Mouse (Mus musculus): ENCODE results near the gene Gm15155. TPM values are rescaled to one million over a fixed set of nuclear protein-coding genes. Genes with fewer than 3 reads are reported as not detected.

The Gm15155 gene
- polyA plus RNA-seq (2012; rRNA removed) (not detected in 2 replicates), polyA plus RNA-seq (2014; fragmentation: Nextera tagmentation; extraction: Ambion mirVana) (not detected in 2 replicates)

DNA sequence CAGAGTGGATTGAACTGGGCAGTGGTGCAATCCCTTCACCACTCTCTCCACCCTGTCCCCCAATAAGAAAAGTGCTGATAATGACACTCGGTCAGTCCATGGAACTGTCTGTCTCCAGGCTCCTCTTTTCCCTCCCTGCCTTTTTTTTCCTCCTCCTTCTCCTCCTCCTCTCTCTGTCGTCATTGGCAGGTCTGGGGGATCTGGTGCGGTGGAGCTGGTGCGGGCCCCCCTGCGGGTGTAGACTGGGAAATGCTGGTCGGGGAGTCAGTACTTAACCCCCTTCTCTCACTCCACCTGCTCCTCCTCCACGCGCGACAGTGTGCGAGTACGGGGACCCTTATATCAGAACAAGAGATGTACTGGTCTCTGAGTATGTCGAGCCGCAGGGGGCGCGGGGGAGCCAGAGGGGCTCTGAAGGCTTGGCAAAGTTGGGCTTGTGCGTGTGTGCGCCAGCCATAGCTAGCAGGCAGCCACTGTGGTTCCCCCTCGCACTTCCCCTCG is at the start of gene Gm15155:
TSS of gene Gm15155 (plus strand) at position 401 of the 501 bp plus-strand sequence.
- Histone ChIP-seq H3K4me3 (replicated peaks; ENCODE audit: low read length) (peak within 1 kb of the TSS; percentile 43), H3K27ac (replicated peaks; ENCODE audit: low read depth, low read length) (no peak within 1 kb of the TSS), H3K4me2 (replicated peaks; ENCODE audit: low read depth, low read length, severe bottlenecking) (peak within 1 kb of the TSS; percentile 84), H3K4me1 (ENCODE audit: control insufficient read depth, insufficient read depth, low read length) (no peaks in the 10 kb centered on the region), H3K9ac (ENCODE audit: low read depth, low read length, severe bottlenecking) (0 out of 2 replicates have a peak within 1 kb of the TSS, but pooled peaks have one; percentile 16), H3K36me3 (ENCODE audit: control insufficient read depth, insufficient read depth, low read length) (no peaks in the 10 kb centered on the region), H3K9me3 (ENCODE audit: control insufficient read depth, low read length) (no peaks in the 10 kb centered on the region), H3K27me3 (ENCODE audit: control insufficient read depth, insufficient read depth, low read length) (peaks cover 48% of the 10 kb centered on the region)
- WGBS: 20% methylated on average over 17 of the region's 19 CpGs
- no peak for DNase-seq (ENCODE audit: low spot score)
- no peak for ATAC-seq (ENCODE audit: low FRiP score, low read depth)
- TF ChIP-seq POLR2A (IDR thresholded peaks at IDR 0.05; ENCODE audit: borderline replicate concordance, extremely low read depth, insufficient read depth, insufficient read length): no peak

DNA sequence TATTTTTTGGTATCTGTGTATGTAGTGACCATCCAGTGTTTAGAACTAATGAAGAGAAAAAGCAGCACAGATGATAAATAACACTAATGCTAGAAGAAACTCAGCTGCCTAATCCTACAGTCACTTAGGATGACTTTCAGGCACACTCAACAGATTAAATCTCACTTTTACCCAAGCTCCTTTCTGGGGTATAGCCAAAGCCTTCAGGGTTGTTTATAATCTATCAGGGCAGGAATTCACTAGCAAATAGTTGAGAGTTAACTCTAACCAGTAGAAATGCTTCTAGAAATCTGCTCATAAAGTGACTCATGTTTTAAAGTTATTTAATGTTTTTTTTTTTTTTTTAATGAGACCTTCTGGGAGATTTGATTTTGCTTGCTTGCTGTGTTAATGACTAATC is 44.8 kb upstream of the Gm15155 start:
- no peaks in the 10 kb centered on the region for H3K36me3 ChIP-seq (ENCODE audit: control insufficient read depth, insufficient read depth, low read length)
- H3K27me3 ChIP-seq (ENCODE audit: control insufficient read depth, insufficient read depth, low read length): no peaks in the 10 kb centered on the region
- H3K9me3 ChIP-seq (ENCODE audit: control insufficient read depth, low read length): no peaks in the 10 kb centered on the region
- H3K27ac ChIP-seq (replicated peaks; ENCODE audit: low read depth, low read length): no peak overlapping the region
- TF ChIP-seq POLR2A (IDR thresholded peaks at IDR 0.05; ENCODE audit: borderline replicate concordance, extremely low read depth, insufficient read depth, insufficient read length): no peak
- no peak for DNase-seq (ENCODE audit: low spot score)
- H3K4me2 ChIP-seq (replicated peaks; ENCODE audit: low read depth, low read length, severe bottlenecking): no peak overlapping the region
- no peak for ATAC-seq (ENCODE audit: low FRiP score, low read depth)
- H3K4me1 ChIP-seq (ENCODE audit: control insufficient read depth, insufficient read depth, low read length): no peaks in the 10 kb centered on the region
- no peak overlapping the region for H3K4me3 ChIP-seq (replicated peaks; ENCODE audit: low read length)
- no peak overlapping the region for H3K9ac ChIP-seq (ENCODE audit: low read depth, low read length, severe bottlenecking)

DNA sequence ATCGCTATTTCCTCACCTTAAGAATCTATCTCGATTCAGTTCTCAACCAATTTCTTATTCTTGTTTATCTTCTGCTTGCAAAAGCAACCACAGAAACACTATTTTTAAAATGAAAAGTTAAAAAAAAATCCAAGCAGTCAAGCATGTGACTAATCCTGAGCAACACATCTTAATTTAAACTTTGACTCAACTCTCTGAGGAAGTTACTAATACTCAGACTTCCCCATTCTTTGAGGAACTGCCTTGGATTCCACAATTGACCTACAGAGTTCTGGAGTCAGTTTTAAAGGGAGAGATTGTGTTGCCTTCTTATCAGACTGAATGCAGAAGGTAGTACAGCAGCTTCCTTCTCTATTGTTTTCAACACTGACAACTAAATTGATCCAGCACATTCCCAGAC is 40.0 kb upstream of the Gm15155 start:
- no peaks in the 10 kb centered on the region for H3K36me3 ChIP-seq (ENCODE audit: control insufficient read depth, insufficient read depth, low read length)
- ATAC-seq (ENCODE audit: low FRiP score, low read depth) (no peak), DNase-seq (ENCODE audit: low spot score) (no peak)
- TF ChIP-seq POLR2A (IDR thresholded peaks at IDR 0.05; ENCODE audit: borderline replicate concordance, extremely low read depth, insufficient read depth, insufficient read length): no peak
- 83% methylated on average over 2 of the region's 2 CpGs for WGBS
- no peak overlapping the region for H3K4me2 ChIP-seq (replicated peaks; ENCODE audit: low read depth, low read length, severe bottlenecking)
- H3K27ac ChIP-seq (replicated peaks; ENCODE audit: low read depth, low read length): no peak overlapping the region
- H3K4me3 ChIP-seq (replicated peaks; ENCODE audit: low read length): no peak overlapping the region
- H3K4me1 ChIP-seq (ENCODE audit: control insufficient read depth, insufficient read depth, low read length): no peaks in the 10 kb centered on the region
- no peaks in the 10 kb centered on the region for H3K9me3 ChIP-seq (ENCODE audit: control insufficient read depth, low read length)
- H3K9ac ChIP-seq (ENCODE audit: low read depth, low read length, severe bottlenecking): no peak overlapping the region
- H3K27me3 ChIP-seq (ENCODE audit: control insufficient read depth, insufficient read depth, low read length): no peaks in the 10 kb centered on the region

DNA sequence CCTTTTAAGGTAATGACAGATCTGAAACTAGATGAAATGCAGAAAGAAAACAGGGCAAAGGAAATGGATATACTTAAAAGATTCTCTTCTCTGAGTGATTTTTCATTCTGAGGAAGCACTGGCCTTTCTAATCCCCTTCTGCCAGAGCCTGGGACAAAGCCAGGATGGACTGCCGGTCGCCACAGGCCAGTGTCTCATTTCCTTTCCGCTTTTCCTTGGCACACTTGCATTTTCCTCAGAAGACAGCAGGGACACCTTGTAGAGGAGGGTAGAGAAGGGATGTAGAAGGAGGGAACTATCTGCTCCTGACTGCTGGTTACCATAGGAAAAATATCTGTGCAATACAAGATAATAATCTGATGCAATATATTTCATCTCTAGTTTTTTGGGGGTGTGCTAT is 33.1 kb upstream of the Gm15155 start:
- WGBS: 81% methylated on average over 3 of the region's 3 CpGs
- no peak for ATAC-seq (ENCODE audit: low FRiP score, low read depth)
- no peak for TF ChIP-seq POLR2A (IDR thresholded peaks at IDR 0.05; ENCODE audit: borderline replicate concordance, extremely low read depth, insufficient read depth, insufficient read length)

DNA sequence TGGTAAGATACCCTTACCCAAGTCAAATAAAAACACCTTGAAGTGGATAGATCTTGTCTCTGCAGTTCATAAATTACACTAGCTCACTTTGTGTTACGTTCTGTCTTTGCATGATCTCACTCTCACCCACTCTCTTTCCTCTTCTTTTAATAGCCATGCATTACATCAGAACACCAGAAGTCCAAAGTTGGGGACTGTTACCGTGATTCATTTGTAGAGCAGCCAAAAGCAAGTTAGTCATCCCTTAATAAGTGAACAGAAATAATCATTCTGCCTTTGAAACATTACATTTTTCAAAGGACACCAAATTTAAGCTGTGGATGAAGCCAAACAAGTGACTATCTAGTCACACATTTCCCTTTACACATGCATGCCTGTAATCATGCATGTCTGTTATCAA is 32.1 kb upstream of the Gm15155 start:
- Histone ChIP-seq H3K27ac (replicated peaks; ENCODE audit: low read depth, low read length) (no peak overlapping the region), H3K36me3 (ENCODE audit: control insufficient read depth, insufficient read depth, low read length) (no peaks in the 10 kb centered on the region), H3K9me3 (ENCODE audit: control insufficient read depth, low read length) (no peaks in the 10 kb centered on the region), H3K9ac (ENCODE audit: low read depth, low read length, severe bottlenecking) (no peak overlapping the region), H3K27me3 (ENCODE audit: control insufficient read depth, insufficient read depth, low read length) (no peaks in the 10 kb centered on the region), H3K4me1 (ENCODE audit: control insufficient read depth, insufficient read depth, low read length) (no peaks in the 10 kb centered on the region), H3K4me2 (replicated peaks; ENCODE audit: low read depth, low read length, severe bottlenecking) (no peak overlapping the region), H3K4me3 (replicated peaks; ENCODE audit: low read length) (no peak overlapping the region)
- ATAC-seq (ENCODE audit: low FRiP score, low read depth): no peak
- DNase-seq (ENCODE audit: low spot score): no peak
- 63% methylated on average over 2 of the region's 2 CpGs for WGBS
- no peak for TF ChIP-seq POLR2A (IDR thresholded peaks at IDR 0.05; ENCODE audit: borderline replicate concordance, extremely low read depth, insufficient read depth, insufficient read length)

More for the DNA sequence above, 33.1 kb upstream of the Gm15155 start:
- Histone ChIP-seq H3K27me3 (ENCODE audit: control insufficient read depth, insufficient read depth, low read length) (no peaks in the 10 kb centered on the region), H3K36me3 (ENCODE audit: control insufficient read depth, insufficient read depth, low read length) (no peaks in the 10 kb centered on the region), H3K9me3 (ENCODE audit: control insufficient read depth, low read length) (no peaks in the 10 kb centered on the region), H3K4me2 (replicated peaks; ENCODE audit: low read depth, low read length, severe bottlenecking) (no peak overlapping the region), H3K27ac (replicated peaks; ENCODE audit: low read depth, low read length) (no peak overlapping the region), H3K4me1 (ENCODE audit: control insufficient read depth, insufficient read depth, low read length) (no peaks in the 10 kb centered on the region), H3K4me3 (replicated peaks; ENCODE audit: low read length) (no peak overlapping the region), H3K9ac (ENCODE audit: low read depth, low read length, severe bottlenecking) (no peak overlapping the region)
- no peak for DNase-seq (ENCODE audit: low spot score)

DNA sequence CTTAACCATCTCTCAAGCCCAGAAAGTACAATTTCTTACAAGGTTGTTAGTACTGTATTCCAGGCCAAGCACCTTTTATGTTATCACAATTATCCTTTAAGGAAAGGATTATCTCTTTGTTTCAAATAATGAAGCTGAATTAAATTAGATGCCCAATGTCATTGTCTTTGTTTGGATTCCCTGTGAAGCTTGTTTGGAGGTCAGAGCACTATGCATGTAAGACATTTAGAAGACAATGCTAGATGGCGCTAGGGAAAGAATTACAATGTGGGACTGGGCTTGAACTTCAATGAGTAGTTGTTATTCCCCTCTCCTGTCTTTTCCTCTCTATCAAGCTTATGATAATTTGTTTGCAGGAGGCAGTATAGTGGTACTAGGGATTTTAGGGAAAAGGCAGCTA is 29.9 kb upstream of the Gm15155 start:
- Histone ChIP-seq H3K9ac (ENCODE audit: low read depth, low read length, severe bottlenecking) (no peak overlapping the region), H3K27ac (replicated peaks; ENCODE audit: low read depth, low read length) (no peak overlapping the region), H3K4me2 (replicated peaks; ENCODE audit: low read depth, low read length, severe bottlenecking) (no peak overlapping the region), H3K4me3 (replicated peaks; ENCODE audit: low read length) (no peak overlapping the region), H3K9me3 (ENCODE audit: control insufficient read depth, low read length) (no peaks in the 10 kb centered on the region), H3K27me3 (ENCODE audit: control insufficient read depth, insufficient read depth, low read length) (no peaks in the 10 kb centered on the region), H3K4me1 (ENCODE audit: control insufficient read depth, insufficient read depth, low read length) (no peaks in the 10 kb centered on the region), H3K36me3 (ENCODE audit: control insufficient read depth, insufficient read depth, low read length) (no peaks in the 10 kb centered on the region)
- TF ChIP-seq POLR2A (IDR thresholded peaks at IDR 0.05; ENCODE audit: borderline replicate concordance, extremely low read depth, insufficient read depth, insufficient read length): no peak
- no peak for ATAC-seq (ENCODE audit: low FRiP score, low read depth)
- no peak for DNase-seq (ENCODE audit: low spot score)
- WGBS: 45% methylated on average over 1 of the region's 1 CpGs

All from limb, embryonic 14.5 days (tissue).